8 mouse cellular contexts compared by ENCODE assay signal in the genomic region with DNA sequence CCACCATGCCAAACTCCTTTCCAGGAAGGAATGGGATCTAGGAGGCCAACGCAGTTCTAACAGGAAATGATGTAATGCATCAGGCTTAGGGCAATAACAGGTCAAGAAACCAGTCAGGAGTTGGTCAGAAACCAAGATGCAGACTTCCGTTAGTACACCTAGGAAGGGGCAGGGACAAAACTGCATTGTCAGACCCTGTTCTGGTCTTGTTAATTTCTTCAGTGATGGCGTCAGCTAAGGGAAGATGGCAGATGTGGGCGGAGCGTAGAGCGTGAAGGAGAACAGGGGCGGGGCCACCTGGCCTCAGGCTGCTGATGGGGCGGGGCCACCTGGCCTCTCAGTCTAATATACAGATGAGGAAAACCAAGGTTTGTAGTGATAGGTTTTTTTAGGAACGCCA. TPM values are rescaled to one million over a fixed set of nuclear protein-coding genes. Genes with fewer than 3 reads are reported as not detected.
DNase-seq lines count a peak whose midpoint lies in the region; ATAC-seq and TF ChIP-seq lines count a peak whose summit lies in the region.

No protein-coding gene starts in this region.

- peaks cover 8% of the 10 kb centered on the region for H3K36me3 ChIP-seq in lung, embryonic 16.5 days (ENCODE audit: control insufficient read depth, insufficient read depth, low read length)
- no peaks in the 10 kb centered on the region for H3K36me3 ChIP-seq in forebrain, embryonic 11.5 days (ENCODE audit: control insufficient read depth, insufficient read depth, low read length)
- H3K36me3 ChIP-seq in intestine, embryonic 16.5 days (ENCODE audit: control insufficient read depth, insufficient read depth, low read length), result no peaks in the 10 kb centered on the region
- H3K36me3 ChIP-seq in midbrain, embryonic 13.5 days, result peaks cover 44% of the 10 kb centered on the region

- peak overlapping the region; percentile 52 for H3K4me2 ChIP-seq in lung, embryonic 16.5 days (ENCODE audit: low read depth, low read length)
- no peak overlapping the region for H3K4me2 ChIP-seq in forebrain, embryonic 11.5 days (ENCODE audit: low read depth, low read length, severe bottlenecking)
- peak overlapping the region; percentile 28; the same call in 1 of the 2 replicates for H3K4me2 ChIP-seq in intestine, embryonic 16.5 days (ENCODE audit: low read depth, low read length)
- no peak overlapping the region for H3K4me2 ChIP-seq in midbrain, embryonic 13.5 days (replicated peaks)

- H3K27me3 ChIP-seq in lung, embryonic 16.5 days (ENCODE audit: control insufficient read depth, insufficient read depth, low read depth, low read length), result no peaks in the 10 kb centered on the region
- H3K27me3 ChIP-seq in forebrain, embryonic 11.5 days (ENCODE audit: control insufficient read depth, insufficient read depth, low read length), result no peaks in the 10 kb centered on the region
- no peaks in the 10 kb centered on the region for H3K27me3 ChIP-seq in intestine, embryonic 16.5 days (replicated peaks; ENCODE audit: control insufficient read depth, insufficient read depth, low read length)
- H3K27me3 ChIP-seq in midbrain, embryonic 13.5 days, result no peaks in the 10 kb centered on the region

- 55% methylated on average over 9 of the region's 9 CpGs for WGBS in lung, embryonic 16.5 days
- 48% methylated on average over 9 of the region's 9 CpGs for WGBS in lung, adult 2 months
- 82% methylated on average over 9 of the region's 9 CpGs for WGBS in forebrain, embryonic 11.5 days
- WGBS in intestine, embryonic 16.5 days, result 62% methylated on average over 9 of the region's 9 CpGs
- 88% methylated on average over 9 of the region's 9 CpGs for WGBS in midbrain, embryonic 13.5 days

- no peak for TF ChIP-seq POLR2A in lung, adult 2 months (IDR thresholded peaks at IDR 0.05; ENCODE audit: borderline replicate concordance, extremely low read depth, low read depth, low read length)

- peak overlapping the region; percentile 97 for H3K27ac ChIP-seq in lung, embryonic 16.5 days (ENCODE audit: low read length)
- H3K27ac ChIP-seq in forebrain, embryonic 11.5 days (ENCODE audit: low read depth, low read length), result peak overlapping the region; percentile 92
- peak overlapping the region; percentile 82 for H3K27ac ChIP-seq in intestine, embryonic 16.5 days (ENCODE audit: low read length)
- peak overlapping the region; percentile 76; the same call in 1 of the 2 replicates for H3K27ac ChIP-seq in midbrain, embryonic 13.5 days

- H3K4me1 ChIP-seq in lung, embryonic 16.5 days (replicated peaks; ENCODE audit: control insufficient read depth, insufficient read depth, low read length), result peaks cover 24% of the 10 kb centered on the region
- peaks cover 13% of the 10 kb centered on the region for H3K4me1 ChIP-seq in lung, adult 2 months (ENCODE audit: control insufficient read depth, insufficient read depth, low read length)
- peaks cover 7% of the 10 kb centered on the region; the same call in 1 of the 2 replicates for H3K4me1 ChIP-seq in forebrain, embryonic 11.5 days (replicated peaks; ENCODE audit: control insufficient read depth, insufficient read depth, low read length)
- H3K4me1 ChIP-seq in intestine, embryonic 16.5 days (ENCODE audit: control insufficient read depth, insufficient read depth, low read length), result peaks cover 16% of the 10 kb centered on the region
- H3K4me1 ChIP-seq in midbrain, embryonic 13.5 days (replicated peaks), result peaks cover 10% of the 10 kb centered on the region

- H3K9me3 ChIP-seq in lung, embryonic 16.5 days (ENCODE audit: control insufficient read depth, low read length), result no peaks in the 10 kb centered on the region
- no peaks in the 10 kb centered on the region for H3K9me3 ChIP-seq in forebrain, embryonic 11.5 days (ENCODE audit: control insufficient read depth, low read length)
- no peaks in the 10 kb centered on the region for H3K9me3 ChIP-seq in intestine, embryonic 16.5 days (ENCODE audit: control insufficient read depth, low read length)
- H3K9me3 ChIP-seq in midbrain, embryonic 13.5 days, result no peaks in the 10 kb centered on the region

- no peak overlapping the region for H3K9ac ChIP-seq in lung, embryonic 16.5 days (ENCODE audit: low read length)
- H3K9ac ChIP-seq in forebrain, embryonic 11.5 days (ENCODE audit: low read length), result no peak overlapping the region
- no peak overlapping the region for H3K9ac ChIP-seq in intestine, embryonic 16.5 days (ENCODE audit: low read depth, low read length)
- no peak overlapping the region for H3K9ac ChIP-seq in midbrain, embryonic 13.5 days (replicated peaks)

- DNase-seq in lung, adult 2 months, result no peak
- DNase-seq in forebrain, embryonic 11.5 days (ENCODE audit: low spot score), result no peak
- DNase-seq in frontal cortex, postnatal 10 days (ENCODE audit: low spot score in 2 of 2), result no peak
- DNase-seq in right cerebral cortex, postnatal 25 days, result no peak
- no peak for DNase-seq in adrenal gland, postnatal 25 days

- ATAC-seq in lung, embryonic 16.5 days (ENCODE audit: low read depth), result peak; percentile 18
- ATAC-seq in forebrain, embryonic 11.5 days (replicated peaks; ENCODE audit: low FRiP score), result no peak
- ATAC-seq in intestine, embryonic 16.5 days, result no peak; the same call in 1 of the 2 replicates
- no peak for ATAC-seq in midbrain, embryonic 13.5 days

- no peak for TF ChIP-seq CTCF in lung, adult 2 months (IDR thresholded peaks at IDR 0.05; ENCODE audit: insufficient read depth, low read length)

- H3K4me3 ChIP-seq in lung, embryonic 16.5 days (ENCODE audit: low read length), result no peak overlapping the region
- no peak overlapping the region for H3K4me3 ChIP-seq in lung, adult 2 months (replicated peaks; ENCODE audit: extremely low read depth, low read depth, low read length)
- no peak overlapping the region for H3K4me3 ChIP-seq in forebrain, embryonic 11.5 days (ENCODE audit: low read depth, low read length)
- no peak overlapping the region for H3K4me3 ChIP-seq in intestine, embryonic 16.5 days (ENCODE audit: low read length)
- no peak overlapping the region for H3K4me3 ChIP-seq in midbrain, embryonic 13.5 days (replicated peaks)

RNA-seq across cellular contexts. Expression of gene Tmbim6, which starts 28.5 kb away (rescaled TPM):
- 459 and 464 TPM in 2 replicates for polyA plus RNA-seq in lung, embryonic 16.5 days (2015; fragmentation: Nextera tagmentation; extraction: Ambion mirVana)
- polyA plus RNA-seq in lung, adult 2 months (2012; rRNA removed), result 1,026 and 1,059 TPM in 2 replicates
- polyA plus RNA-seq in forebrain, embryonic 11.5 days (2014; fragmentation: Nextera tagmentation; extraction: Ambion mirVana), result 229 and 267 TPM in 2 replicates
- 726 and 829 TPM in 2 replicates for polyA plus RNA-seq in intestine, embryonic 16.5 days (2015; fragmentation: Nextera tagmentation; extraction: Ambion mirVana)
- 228 and 244 TPM in 2 replicates for polyA plus RNA-seq in midbrain, embryonic 13.5 days (2015; fragmentation: Nextera tagmentation; extraction: Ambion mirVana)
- total RNA-seq in adrenal gland, postnatal 25 days (2021), result 719 and 813 TPM in 2 replicates

RNA-seq across cellular contexts. Expression of gene Nckap5l, which starts 36.4 kb away (rescaled TPM):
- polyA plus RNA-seq in lung, embryonic 16.5 days (2015; fragmentation: Nextera tagmentation; extraction: Ambion mirVana), result 7.5 and 9.5 TPM in 2 replicates
- 13.0 and 13.4 TPM in 2 replicates for polyA plus RNA-seq in lung, adult 2 months (2012; rRNA removed)
- polyA plus RNA-seq in forebrain, embryonic 11.5 days (2014; fragmentation: Nextera tagmentation; extraction: Ambion mirVana), result 12.0 and 12.2 TPM in 2 replicates
- polyA plus RNA-seq in intestine, embryonic 16.5 days (2015; fragmentation: Nextera tagmentation; extraction: Ambion mirVana), result 5.8 and 6.5 TPM in 2 replicates
- polyA plus RNA-seq in midbrain, embryonic 13.5 days (2015; fragmentation: Nextera tagmentation; extraction: Ambion mirVana), result 12.2 and 15.6 TPM in 2 replicates
- 40.6 and 42.1 TPM in 2 replicates for total RNA-seq in adrenal gland, postnatal 25 days (2021)

RNA-seq across cellular contexts. Expression of gene Fmnl3, which starts 50.9 kb away (rescaled TPM):
- polyA plus RNA-seq in lung, embryonic 16.5 days (2015; fragmentation: Nextera tagmentation; extraction: Ambion mirVana), result 29.1 and 29.3 TPM in 2 replicates
- polyA plus RNA-seq in lung, adult 2 months (2012; rRNA removed), result 53.4 and 58.9 TPM in 2 replicates
- polyA plus RNA-seq in forebrain, embryonic 11.5 days (2014; fragmentation: Nextera tagmentation; extraction: Ambion mirVana), result 14.3 and 17.0 TPM in 2 replicates
- 10.6 and 10.8 TPM in 2 replicates for polyA plus RNA-seq in intestine, embryonic 16.5 days (2015; fragmentation: Nextera tagmentation; extraction: Ambion mirVana)
- 8.5 and 8.7 TPM in 2 replicates for polyA plus RNA-seq in midbrain, embryonic 13.5 days (2015; fragmentation: Nextera tagmentation; extraction: Ambion mirVana)
- 16.4 and 24.1 TPM in 2 replicates for total RNA-seq in adrenal gland, postnatal 25 days (2021)

RNA-seq across cellular contexts. Expression of gene Bcdin3d, which starts 53.4 kb away (rescaled TPM):
- polyA plus RNA-seq in lung, embryonic 16.5 days (2015; fragmentation: Nextera tagmentation; extraction: Ambion mirVana), result 13.4 and 13.7 TPM in 2 replicates
- polyA plus RNA-seq in lung, adult 2 months (2012; rRNA removed), result 5.0 and 5.2 TPM in 2 replicates
- polyA plus RNA-seq in forebrain, embryonic 11.5 days (2014; fragmentation: Nextera tagmentation; extraction: Ambion mirVana), result 20.0 and 21.5 TPM in 2 replicates
- polyA plus RNA-seq in intestine, embryonic 16.5 days (2015; fragmentation: Nextera tagmentation; extraction: Ambion mirVana), result 14.3 and 16.2 TPM in 2 replicates
- polyA plus RNA-seq in midbrain, embryonic 13.5 days (2015; fragmentation: Nextera tagmentation; extraction: Ambion mirVana), result 26.5 and 26.9 TPM in 2 replicates
- total RNA-seq in adrenal gland, postnatal 25 days (2021), result 6.2 and 7.7 TPM in 2 replicates

Comparison
In these comparisons a context has a peak if more than half of its experiments do, and no peak if none do; other contexts are left out.
1. H3K4me2 ChIP-seq: peak in lung, embryonic 16.5 days (single experiment) and intestine, embryonic 16.5 days (single experiment); none in forebrain, embryonic 11.5 days (single experiment) and midbrain, embryonic 13.5 days (single experiment).
2. Peak in every context shown above with its lines, with median percentiles within 50 percentile points of each other: H3K27ac ChIP-seq.